Mouse (Mus musculus): ENCODE data around the gene Lmnb2. TPM values are rescaled to one million over a fixed set of nuclear protein-coding genes. Genes with fewer than 3 reads are reported as not detected.
A peak's percentile ranks its signal among the peaks of the same experiment; 100 is the strongest.

Lmnb2 gene
- polyA plus RNA-seq, 2 experiments: 2.8 to 11.3 TPM

DNA sequence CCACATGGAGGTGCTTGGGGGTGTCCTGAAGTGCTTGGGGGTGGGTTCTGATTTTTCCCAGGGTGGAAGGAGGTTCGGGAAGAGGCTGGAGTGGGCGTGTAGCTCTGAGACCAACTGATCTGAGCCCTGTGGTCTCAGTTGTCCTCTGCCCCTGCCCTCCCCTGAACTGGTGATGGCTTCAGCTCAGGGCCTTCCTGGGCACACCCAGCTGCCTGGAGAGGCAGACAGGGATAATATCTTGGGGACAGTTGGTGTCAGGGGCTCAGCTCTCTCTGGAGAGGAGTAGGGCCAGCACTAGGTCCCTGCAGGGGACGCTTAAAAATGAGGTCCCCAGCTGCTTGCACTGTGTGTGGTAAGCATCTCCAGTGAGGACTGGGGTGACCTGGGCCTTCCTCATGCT lies 60.2 kb downstream of the Lmnb2 start:
- H3K36me3 ChIP-seq (replicated peaks; ENCODE audit: control insufficient read depth, insufficient read depth, low read depth): peaks cover 21% of the 10 kb centered on the region
- H3K9ac ChIP-seq (replicated peaks): peak overlapping the region; percentile 99
- peak overlapping the region; percentile 69 to 100 for H3K4me3 ChIP-seq (ENCODE audit: insufficient read depth in 1 of 2, low read depth in 2 of 2, low read length in 2 of 2)
- H3K4me1 ChIP-seq (replicated peaks; ENCODE audit: control insufficient read depth in 2 of 2, insufficient read depth in 2 of 2, low read length in 1 of 2): peaks cover 62 to 67% of the 10 kb centered on the region in 2 experiments
- H3K27ac ChIP-seq: peak overlapping the region; percentile 100
- no peaks in the 10 kb centered on the region for H3K9me3 ChIP-seq (ENCODE audit: control insufficient read depth, low read length)
- peak in 2 of 3 experiments; percentile 53 to 61 for DNase-seq (ENCODE audit: low read depth in 3 of 3, low spot score in 3 of 3)
- ATAC-seq (ENCODE audit: insufficient read depth): peak; percentile 74
- 13% methylated on average over 3 of the region's 3 CpGs for WGBS (ENCODE audit: insufficient replicate concordance)
- no peak for TF ChIP-seq CTCF (IDR thresholded peaks at IDR 0.05; ENCODE audit: low read depth)
- TF ChIP-seq EP300 (IDR thresholded peaks at IDR 0.05; ENCODE audit: low read depth): no peak
- no peaks in the 10 kb centered on the region for H3K27me3 ChIP-seq (ENCODE audit: control insufficient read depth, insufficient read depth, low read length)
- H3K4me2 ChIP-seq (ENCODE audit: low read depth): peak overlapping the region; percentile 99

GRCm38 (mm10) chr10:80857386-80857785 lies 60.7 kb downstream of the Lmnb2 start:
- WGBS (ENCODE audit: insufficient replicate concordance): 34% methylated on average over 8 of the region's 8 CpGs
- peaks cover 57 to 62% of the 10 kb centered on the region in 2 experiments for H3K4me1 ChIP-seq (replicated peaks; ENCODE audit: control insufficient read depth in 2 of 2, insufficient read depth in 2 of 2, low read length in 1 of 2)
- no peaks in the 10 kb centered on the region for H3K27me3 ChIP-seq (ENCODE audit: control insufficient read depth, insufficient read depth, low read length)
- H3K4me3 ChIP-seq (ENCODE audit: insufficient read depth in 1 of 2, low read depth in 2 of 2, low read length in 2 of 2): peak overlapping the region; percentile 69 to 100
- no peaks in the 10 kb centered on the region for H3K9me3 ChIP-seq (ENCODE audit: control insufficient read depth, low read length)
- no peak for ATAC-seq (ENCODE audit: insufficient read depth)
- peaks cover 16% of the 10 kb centered on the region for H3K36me3 ChIP-seq (replicated peaks; ENCODE audit: control insufficient read depth, insufficient read depth, low read depth)
- no peak for DNase-seq (ENCODE audit: low read depth in 3 of 3, low spot score in 3 of 3)
- peak overlapping the region; percentile 99 for H3K4me2 ChIP-seq (ENCODE audit: low read depth)
- TF ChIP-seq CTCF (IDR thresholded peaks at IDR 0.05; ENCODE audit: low read depth) (no peak), EP300 (IDR thresholded peaks at IDR 0.05; ENCODE audit: low read depth) (no peak)
- peak overlapping the region; percentile 100 for H3K27ac ChIP-seq
- H3K9ac ChIP-seq (replicated peaks): peak overlapping the region; percentile 99

GRCm38 (mm10) chr10:80856908-80857307 lies 61.1 kb downstream of the Lmnb2 start:
- Histone ChIP-seq H3K4me1 (replicated peaks; ENCODE audit: control insufficient read depth in 2 of 2, insufficient read depth in 2 of 2, low read length in 1 of 2) (peaks cover 52 to 58% of the 10 kb centered on the region in 2 experiments), H3K4me3 (ENCODE audit: insufficient read depth in 1 of 2, low read depth in 2 of 2, low read length in 2 of 2) (peak overlapping the region; percentile 69 to 100), H3K9me3 (ENCODE audit: control insufficient read depth, low read length) (no peaks in the 10 kb centered on the region), H3K36me3 (replicated peaks; ENCODE audit: control insufficient read depth, insufficient read depth, low read depth) (peaks cover 15% of the 10 kb centered on the region), H3K27ac (peak overlapping the region; percentile 100), H3K4me2 (ENCODE audit: low read depth) (peak overlapping the region; percentile 99), H3K9ac (replicated peaks) (peak overlapping the region; percentile 99), H3K27me3 (ENCODE audit: control insufficient read depth, insufficient read depth, low read length) (no peaks in the 10 kb centered on the region)
- peak in 2 of 3 experiments; percentile 57 to 64 for DNase-seq (ENCODE audit: low read depth in 3 of 3, low spot score in 3 of 3)
- TF ChIP-seq CTCF (IDR thresholded peaks at IDR 0.05; ENCODE audit: low read depth) (no peak), EP300 (IDR thresholded peaks at IDR 0.05; ENCODE audit: low read depth) (peak; percentile 55; the same call in 1 of the 2 replicates)
- WGBS (ENCODE audit: insufficient replicate concordance): 39% methylated on average over 5 of the region's 5 CpGs
- peak; percentile 34 for ATAC-seq (ENCODE audit: insufficient read depth)

GRCm38 (mm10) chr10:80856267-80856666 lies 61.8 kb downstream of the Lmnb2 start:
- 31% methylated on average over 3 of the region's 3 CpGs for WGBS (ENCODE audit: insufficient replicate concordance)
- DNase-seq (ENCODE audit: low read depth in 3 of 3, low spot score in 3 of 3): peak in 1 of 3 experiments; percentile 46
- H3K4me1 ChIP-seq (replicated peaks; ENCODE audit: control insufficient read depth in 2 of 2, insufficient read depth in 2 of 2, low read length in 1 of 2): peaks cover 46 to 51% of the 10 kb centered on the region in 2 experiments

DNA sequence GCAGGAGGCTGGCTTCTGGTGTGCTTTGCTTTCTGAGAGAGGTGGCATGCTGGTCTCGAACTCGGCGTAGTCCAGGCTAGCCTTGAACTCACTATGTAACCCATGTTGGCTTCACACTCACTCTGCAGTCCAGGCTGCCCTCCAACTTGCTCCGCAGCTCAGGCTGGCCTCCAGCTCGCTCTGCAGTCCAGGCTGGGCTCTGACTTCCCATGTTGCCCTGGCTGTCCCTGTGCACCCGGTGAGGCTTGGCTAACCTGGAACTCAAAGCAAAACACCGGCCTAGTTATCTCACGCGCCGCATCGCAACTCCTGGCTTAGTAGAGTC lies 62.3 kb downstream of the Lmnb2 start:
- H3K9ac ChIP-seq (replicated peaks): peak overlapping the region; percentile 99
- WGBS (ENCODE audit: insufficient replicate concordance): 7% methylated on average over 11 of the region's 11 CpGs
- DNase-seq (ENCODE audit: low read depth in 3 of 3, low spot score in 3 of 3): no peak
- ATAC-seq (ENCODE audit: insufficient read depth): no peak
- H3K36me3 ChIP-seq (replicated peaks; ENCODE audit: control insufficient read depth, insufficient read depth, low read depth): peaks cover 11% of the 10 kb centered on the region
- H3K9me3 ChIP-seq (ENCODE audit: control insufficient read depth, low read length): no peaks in the 10 kb centered on the region
- H3K4me1 ChIP-seq (replicated peaks; ENCODE audit: control insufficient read depth in 2 of 2, insufficient read depth in 2 of 2, low read length in 1 of 2): peaks cover 40 to 46% of the 10 kb centered on the region in 2 experiments
- peak overlapping the region; percentile 100 for H3K27ac ChIP-seq
- TF ChIP-seq CTCF (IDR thresholded peaks at IDR 0.05; ENCODE audit: low read depth): no peak
- no peak for TF ChIP-seq EP300 (IDR thresholded peaks at IDR 0.05; ENCODE audit: low read depth)
- peak overlapping the region; percentile 99 for H3K4me2 ChIP-seq (ENCODE audit: low read depth)
- peak overlapping the region; percentile 69 to 100 for H3K4me3 ChIP-seq (ENCODE audit: insufficient read depth in 1 of 2, low read depth in 2 of 2, low read length in 2 of 2)
- H3K27me3 ChIP-seq (ENCODE audit: control insufficient read depth, insufficient read depth, low read length): no peaks in the 10 kb centered on the region

More at GRCm38 (mm10) chr10:80856267-80856666, 61.8 kb downstream of the Lmnb2 start:
- no peaks in the 10 kb centered on the region for H3K27me3 ChIP-seq (ENCODE audit: control insufficient read depth, insufficient read depth, low read length)
- peak overlapping the region; percentile 69 to 100 for H3K4me3 ChIP-seq (ENCODE audit: insufficient read depth in 1 of 2, low read depth in 2 of 2, low read length in 2 of 2)
- TF ChIP-seq CTCF (IDR thresholded peaks at IDR 0.05; ENCODE audit: low read depth): peak; percentile 56
- no peak for TF ChIP-seq EP300 (IDR thresholded peaks at IDR 0.05; ENCODE audit: low read depth)
- H3K9ac ChIP-seq (replicated peaks): peak overlapping the region; percentile 99
- peaks cover 14% of the 10 kb centered on the region for H3K36me3 ChIP-seq (replicated peaks; ENCODE audit: control insufficient read depth, insufficient read depth, low read depth)
- ATAC-seq (ENCODE audit: insufficient read depth): no peak
- peak overlapping the region; percentile 99 for H3K4me2 ChIP-seq (ENCODE audit: low read depth)
- H3K27ac ChIP-seq: peak overlapping the region; percentile 100
- no peaks in the 10 kb centered on the region for H3K9me3 ChIP-seq (ENCODE audit: control insufficient read depth, low read length)

Measured in liver, embryonic 14.5 days (tissue).